Mouse (Mus musculus) bone marrow macrophage, adult 2 months (primary cell): ENCODE measurements around the gene Crtc1.

Experiments used
- CTCF ChIP-seq: IDR thresholded peaks from 2 replicates; pipeline ENCODE4 v1.5.1; 2012; ENCODE audit warnings: low read depth, mild to moderate bottlenecking, low read length, moderate library complexity
- POLR2A ChIP-seq: IDR thresholded peaks from 2 replicates; pipeline ENCODE4 v1.6.1; 2012; ENCODE audit warnings: mild to moderate bottlenecking, low read depth, low read length, borderline replicate concordance

- TF ChIP-seq CTCF (no peak), POLR2A (no peak)
Measured at GRCm38 (mm10) chr8:70374318-70374927, 65.0 kb downstream of the Crtc1 start.
